Mouse (Mus musculus): ENCODE measurements around the gene Madcam1.

- TF ChIP-seq CTCF (IDR thresholded peaks at IDR 0.05; ENCODE audit: extremely low read depth, insufficient read depth, low read length) (no peak), POLR2A (IDR thresholded peaks at IDR 0.05; ENCODE audit: extremely low read depth, insufficient read depth, low read length) (no peak)
Measured at GRCm38 (mm10) chr10:79672088-79672455, 7.7 kb downstream of the Madcam1 start.
